Mouse (Mus musculus) liver, adult 2 months (tissue): ENCODE results near the gene Samd4b.

Source experiments
- CTCF ChIP-seq: fragments of 200-500 bp; IDR thresholded peaks from 2 replicates; pipeline ENCODE4 v1.5.1; 2011; ENCODE audit warnings: low read depth, low read length, control low read depth
- POLR2A ChIP-seq: fragments of 200-500 bp; IDR thresholded peaks from 2 replicates; pipeline ENCODE4 v1.6.1; 2011; ENCODE audit warnings: low read length, control low read depth; ENCODE audit not compliant: insufficient read depth; ENCODE audit errors: extremely low read depth

- no peak for TF ChIP-seq POLR2A
- no peak for TF ChIP-seq CTCF
These were observed 178.5 kb downstream of the Samd4b start for GRCm38 (mm10) chr7:28419416-28419815.
